Mouse (Mus musculus) liver, embryonic 13.5 days (tissue): ENCODE data around the gene Nif3l1. TPM values are rescaled to one million over a fixed set of nuclear protein-coding genes. Genes with fewer than 3 reads are reported as not detected.

Experiments used
- ATAC-seq: fragments of 200-750 bp; cut with Nextera tagmentation; 2 replicates; pipeline ENCODE4 v1.8.0; 2017; ENCODE audit warnings: low read depth, mild to moderate bottlenecking, moderate number of reproducible peaks, moderate library complexity
- DNase-seq: peaks from one replicate; pipeline ENCODE4 v3.0.0; 2022
- H3K27ac ChIP-seq: fragments of 300-500 bp; sonication (generic); 2 replicates; pipeline ENCODE4 v1.5.1; 2015; ENCODE audit warnings: moderate library complexity, mild to moderate bottlenecking, inconsistent platforms
- H3K27me3 ChIP-seq: fragments of 300-500 bp; sonication (generic); 2 replicates; pipeline ENCODE4 v1.6.1; 2015; ENCODE audit warnings: mild to moderate bottlenecking, inconsistent platforms
- H3K36me3 ChIP-seq: fragments of 300-500 bp; sonication (generic); 2 replicates; pipeline ENCODE4 v1.6.1; 2015; ENCODE audit warnings: mild to moderate bottlenecking, inconsistent platforms
- H3K4me1 ChIP-seq: fragments of 300-500 bp; sonication (generic); replicated peaks from 2 replicates; pipeline ENCODE4 v1.6.1; 2015; ENCODE audit warnings: inconsistent platforms
- H3K4me2 ChIP-seq: fragments of 300-500 bp; sonication (generic); 2 replicates; pipeline ENCODE4 v1.6.1; 2015; ENCODE audit warnings: inconsistent platforms, mild to moderate bottlenecking, moderate library complexity
- H3K4me3 ChIP-seq: fragments of 300-500 bp; sonication (generic); replicated peaks from 2 replicates; pipeline ENCODE4 v1.5.1; 2015; ENCODE audit warnings: mild to moderate bottlenecking, inconsistent platforms
- H3K9ac ChIP-seq: fragments of 300-500 bp; sonication (generic); 2 replicates; pipeline ENCODE4 v1.6.1; 2015; ENCODE audit warnings: mild to moderate bottlenecking, inconsistent platforms
- H3K9me3 ChIP-seq: fragments of 300-500 bp; sonication (generic); replicated peaks from 2 replicates; pipeline ENCODE4 v1.6.1; 2016; ENCODE audit warnings: inconsistent platforms
- WGBS: fragments of 180-500 bp; shearing (Covaris S2); methylation state at CpG from one replicate; pipeline ENCODE4 v1.1.7; 2015; ENCODE audit not compliant: insufficient replicate concordance; 5-methylcytosine and 5-hydroxymethylcytosine counted together
- polyA plus RNA-seq: library from polyadenylated mRNA; unstranded; fragments of >200 nt; fragmentation: Nextera tagmentation; extraction: Ambion mirVana; gene quantifications from 2 replicates; pipeline ENCODE4 v1.2.1, GENCODE M21; 2015

Nif3l1 gene
- polyA plus RNA-seq, 1 experiment from 2014 or later, result 21.3 TPM

DNA sequence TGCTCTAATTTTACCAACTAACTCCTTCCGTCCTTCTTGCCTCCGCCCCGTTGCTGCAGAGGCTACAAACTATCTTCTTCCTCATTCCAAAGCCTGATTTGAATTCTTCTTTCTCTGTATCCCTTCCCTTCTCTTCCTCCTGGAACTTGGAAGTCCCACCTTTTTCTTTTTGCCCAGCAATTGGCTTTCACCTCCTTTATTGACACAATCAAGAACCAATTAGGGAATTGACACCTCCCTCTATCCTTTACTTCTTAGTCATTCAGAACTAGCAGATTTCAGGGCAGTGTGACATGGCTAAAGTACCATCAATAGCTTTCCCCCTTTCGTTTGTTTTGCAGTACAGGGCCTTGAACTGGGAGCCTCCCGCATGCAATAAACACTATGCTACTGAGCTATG lies 13.2 kb downstream of the Nif3l1 start:
- ATAC-seq (no peak), DNase-seq (no peak)
- peaks cover 88% of the 10 kb centered on the region for H3K36me3 ChIP-seq
- no peaks in the 10 kb centered on the region for H3K27me3 ChIP-seq
- H3K9ac ChIP-seq, result no peak overlapping the region
- H3K9me3 ChIP-seq, result no peaks in the 10 kb centered on the region
- H3K27ac ChIP-seq, result no peak overlapping the region
- no peaks in the 10 kb centered on the region for H3K4me1 ChIP-seq
- no peak overlapping the region for H3K4me2 ChIP-seq
- no peak overlapping the region for H3K4me3 ChIP-seq
- 82% methylated on average over 5 of the region's 5 CpGs for WGBS

DNA sequence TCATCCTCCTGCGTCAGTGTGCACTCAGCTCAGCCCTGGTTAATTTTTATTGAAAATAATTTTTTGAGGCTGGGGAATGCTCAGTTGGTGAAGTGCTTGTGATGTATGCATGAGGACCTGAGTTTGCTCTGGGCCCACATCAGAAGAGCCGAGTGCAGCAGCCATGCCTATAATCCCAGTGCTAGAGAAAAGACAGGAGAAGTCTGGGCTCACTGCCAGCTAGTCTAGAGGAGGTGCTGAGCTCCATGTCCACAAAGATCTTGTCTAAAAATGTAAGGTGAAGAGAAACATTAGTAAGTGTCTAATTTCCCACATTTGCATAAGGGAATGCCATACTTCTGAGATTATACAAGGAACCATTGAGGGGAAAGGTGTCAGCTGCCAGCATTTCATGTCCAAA lies 13.9 kb downstream of the Nif3l1 start:
- ATAC-seq (no peak), DNase-seq (no peak)
- Histone ChIP-seq H3K4me2 (no peak overlapping the region), H3K4me3 (no peak overlapping the region), H3K9ac (no peak overlapping the region), H3K4me1 (no peaks in the 10 kb centered on the region), H3K27ac (no peak overlapping the region), H3K36me3 (peaks cover 88% of the 10 kb centered on the region), H3K9me3 (no peaks in the 10 kb centered on the region), H3K27me3 (no peaks in the 10 kb centered on the region)
- WGBS, result 82% methylated on average over 2 of the region's 2 CpGs

DNA sequence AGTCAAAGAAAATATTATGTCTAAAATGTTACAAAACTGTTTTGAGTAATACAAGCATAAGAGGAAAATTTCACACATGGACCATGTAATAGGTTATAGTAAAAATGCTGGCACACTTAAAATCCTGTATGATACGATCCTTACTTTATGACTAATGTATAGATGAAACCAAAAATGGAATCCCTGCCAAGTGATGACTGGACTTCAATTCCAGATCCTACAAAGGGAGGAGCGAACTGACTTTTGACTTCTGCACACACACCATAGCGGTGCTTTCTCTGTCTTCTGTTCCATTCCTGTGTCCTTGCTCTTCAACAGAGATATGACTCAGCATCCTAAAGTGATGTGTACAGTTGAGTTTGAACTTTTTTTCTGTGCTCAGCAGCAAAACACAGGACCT lies 15.6 kb downstream of the Nif3l1 start:
- no peaks in the 10 kb centered on the region for H3K27me3 ChIP-seq
- H3K4me2 ChIP-seq, result no peak overlapping the region
- no peaks in the 10 kb centered on the region for H3K4me1 ChIP-seq
- no peak overlapping the region for H3K9ac ChIP-seq
- H3K27ac ChIP-seq, result no peak overlapping the region; the same call in 1 of the 2 replicates
- no peaks in the 10 kb centered on the region for H3K9me3 ChIP-seq
- no peak overlapping the region for H3K4me3 ChIP-seq
- H3K36me3 ChIP-seq, result peaks cover 93% of the 10 kb centered on the region
- no peak for ATAC-seq
- DNase-seq, result no peak
- 91% methylated on average over 3 of the region's 3 CpGs for WGBS

DNA sequence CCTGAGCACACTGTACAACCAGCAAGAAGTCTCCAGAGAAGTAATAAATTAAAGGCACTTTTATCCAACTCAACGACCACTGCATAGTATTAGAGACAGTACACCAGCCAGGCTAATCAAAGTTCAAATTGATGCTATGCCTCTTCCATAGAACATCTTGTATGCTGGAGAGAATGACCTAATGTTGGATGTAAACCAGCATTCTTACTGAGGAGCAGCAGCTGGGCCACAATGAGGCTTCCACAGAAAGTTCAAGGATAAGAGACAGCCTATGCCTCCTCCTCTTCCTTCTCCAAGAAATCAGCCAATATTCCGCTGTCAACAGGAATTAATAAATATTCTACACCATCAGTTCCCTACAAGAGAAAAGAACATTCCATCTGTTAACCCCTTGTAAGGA lies 19.0 kb downstream of the Nif3l1 start:
- Histone ChIP-seq H3K27me3 (no peaks in the 10 kb centered on the region), H3K4me3 (no peak overlapping the region), H3K4me1 (no peaks in the 10 kb centered on the region), H3K9me3 (no peaks in the 10 kb centered on the region), H3K4me2 (no peak overlapping the region), H3K36me3 (peaks cover 94% of the 10 kb centered on the region), H3K9ac (no peak overlapping the region), H3K27ac (no peak overlapping the region)
- ATAC-seq (no peak), DNase-seq (no peak)
- WGBS, result 88% methylated on average over 2 of the region's 2 CpGs

DNA sequence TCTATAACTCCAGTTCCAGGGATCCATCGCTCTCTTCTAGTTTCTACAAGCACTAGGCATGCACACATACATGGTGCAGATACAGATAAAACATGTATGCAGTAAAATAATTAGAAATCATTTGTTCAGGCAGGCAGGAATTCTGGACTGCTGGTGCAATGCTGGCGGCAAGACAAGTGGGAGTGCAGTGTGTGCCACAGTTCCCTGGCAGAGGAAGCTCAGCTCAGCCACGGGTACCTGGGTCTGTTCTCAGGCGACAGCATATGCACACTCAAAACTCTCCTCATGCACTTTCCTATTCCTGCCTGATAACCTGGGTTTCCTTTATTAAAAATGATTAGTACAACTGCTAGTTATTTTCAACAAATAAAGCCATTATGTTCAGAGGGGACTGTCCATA lies 20.1 kb downstream of the Nif3l1 start:
- ATAC-seq, result no peak
- peaks cover 97% of the 10 kb centered on the region for H3K36me3 ChIP-seq
- WGBS, result 88% methylated on average over 4 of the region's 4 CpGs

DNA sequence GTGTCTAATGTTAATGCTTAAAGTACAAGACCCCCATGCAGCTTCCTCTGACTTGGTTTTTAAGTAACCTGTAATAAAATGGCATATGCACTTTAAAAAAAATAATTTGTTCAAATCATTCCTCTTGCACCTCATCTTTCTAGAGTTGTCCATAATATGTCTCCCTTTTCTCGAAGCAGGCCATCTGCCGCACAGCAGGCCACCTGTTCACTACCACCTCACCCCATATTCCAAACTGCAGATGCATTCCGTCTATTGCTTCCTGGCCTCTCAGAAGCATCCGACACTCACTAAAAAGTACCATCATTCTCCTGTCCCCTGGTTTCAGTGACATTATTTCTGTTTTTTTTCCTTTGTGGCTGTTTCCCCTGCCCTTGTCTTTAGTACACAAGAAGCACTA lies 20.6 kb downstream of the Nif3l1 start:
- no peak overlapping the region for H3K4me3 ChIP-seq
- WGBS, result 95% methylated on average over 4 of the region's 4 CpGs
- H3K27ac ChIP-seq, result no peak overlapping the region
- ATAC-seq (no peak), DNase-seq (no peak)
- no peak overlapping the region for H3K9ac ChIP-seq
- no peak overlapping the region for H3K4me2 ChIP-seq
- H3K4me1 ChIP-seq, result no peaks in the 10 kb centered on the region
- no peaks in the 10 kb centered on the region for H3K9me3 ChIP-seq
- peaks cover 97% of the 10 kb centered on the region for H3K36me3 ChIP-seq
- H3K27me3 ChIP-seq, result no peaks in the 10 kb centered on the region

More for the DNA sequence above, 20.1 kb downstream of the Nif3l1 start:
- H3K4me1 ChIP-seq, result no peaks in the 10 kb centered on the region
- H3K9ac ChIP-seq, result no peak overlapping the region
- no peak for DNase-seq
- H3K27ac ChIP-seq, result no peak overlapping the region
- no peak overlapping the region for H3K4me2 ChIP-seq
- no peaks in the 10 kb centered on the region for H3K27me3 ChIP-seq
- no peak overlapping the region for H3K4me3 ChIP-seq
- H3K9me3 ChIP-seq, result no peaks in the 10 kb centered on the region

DNA sequence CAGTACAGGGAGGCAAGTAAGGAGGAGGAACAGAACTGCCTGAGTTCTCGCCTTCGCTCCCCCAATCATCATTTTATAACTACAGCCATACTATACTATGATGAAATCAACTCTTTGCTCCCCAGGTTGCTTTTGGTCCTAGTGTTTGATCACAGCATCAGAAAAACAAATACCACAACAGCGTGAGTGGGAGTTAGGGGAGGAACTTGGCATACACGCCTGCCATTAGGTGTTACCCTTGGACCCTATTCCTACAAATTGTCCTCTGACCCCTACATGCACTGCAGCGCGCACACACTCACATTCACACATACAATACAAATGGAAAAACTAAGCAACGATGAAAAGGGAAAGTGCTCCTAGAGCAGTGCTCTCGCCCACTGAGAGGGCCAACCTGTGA lies 30.7 kb downstream of the Nif3l1 start:
- 87% methylated on average over 8 of the region's 8 CpGs for WGBS
- no peak overlapping the region for H3K27ac ChIP-seq
- no peaks in the 10 kb centered on the region for H3K4me1 ChIP-seq
- no peak overlapping the region for H3K9ac ChIP-seq
- H3K4me2 ChIP-seq, result no peak overlapping the region
- DNase-seq (no peak), ATAC-seq (no peak)
- H3K36me3 ChIP-seq, result peaks cover 90% of the 10 kb centered on the region
- H3K9me3 ChIP-seq, result no peaks in the 10 kb centered on the region
- no peaks in the 10 kb centered on the region for H3K27me3 ChIP-seq
- H3K4me3 ChIP-seq, result no peak overlapping the region

DNA sequence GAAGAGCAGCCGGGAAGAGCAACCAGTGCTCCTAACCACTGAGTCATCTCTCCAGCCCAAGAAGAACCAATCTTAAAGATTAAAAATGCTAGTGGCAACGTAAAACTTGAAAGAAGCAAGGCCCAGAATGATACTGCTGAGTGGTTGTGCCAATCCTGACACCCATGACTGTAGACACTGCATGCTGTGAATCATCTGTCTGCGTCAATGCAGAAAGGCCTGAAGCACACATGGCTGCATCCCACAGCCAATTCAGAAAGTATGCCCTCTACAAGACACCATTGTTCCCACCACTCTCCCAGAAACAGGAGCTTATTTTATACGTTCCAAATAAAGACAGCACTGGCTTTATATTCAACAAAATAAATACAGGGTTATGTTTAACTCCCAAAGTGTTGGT lies 37.7 kb downstream of the Nif3l1 start:
- Histone ChIP-seq H3K9ac (no peak overlapping the region), H3K4me3 (no peak overlapping the region), H3K36me3 (peaks cover 88% of the 10 kb centered on the region), H3K27ac (no peak overlapping the region), H3K9me3 (no peaks in the 10 kb centered on the region), H3K27me3 (no peaks in the 10 kb centered on the region), H3K4me1 (no peaks in the 10 kb centered on the region), H3K4me2 (no peak overlapping the region)
- DNase-seq (no peak), ATAC-seq (no peak)
- WGBS, result 86% methylated on average over 4 of the region's 4 CpGs

DNA sequence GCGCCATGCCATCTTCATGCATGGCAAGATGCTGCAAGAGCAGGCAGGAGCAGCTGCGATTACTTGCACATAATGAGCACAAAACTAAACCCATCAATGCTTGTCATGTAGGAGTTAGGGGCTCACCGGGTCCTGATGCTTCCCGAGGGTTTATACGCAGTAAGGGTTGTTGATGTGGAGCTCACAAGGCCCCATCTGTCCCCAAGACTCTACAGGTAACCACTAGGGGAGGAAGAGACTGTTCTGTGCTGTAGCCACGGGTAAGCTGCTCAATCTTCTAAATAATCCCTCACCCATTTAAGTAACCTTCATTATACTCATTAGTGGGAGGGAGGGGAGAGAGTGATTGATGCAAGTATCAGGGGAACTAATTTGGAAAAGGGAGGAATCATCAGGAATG lies 50.7 kb downstream of the Nif3l1 start:
- no peak overlapping the region for H3K9ac ChIP-seq
- H3K36me3 ChIP-seq, result peaks cover 93% of the 10 kb centered on the region
- H3K27me3 ChIP-seq, result no peaks in the 10 kb centered on the region
- no peaks in the 10 kb centered on the region for H3K4me1 ChIP-seq
- H3K4me2 ChIP-seq, result no peak overlapping the region
- H3K27ac ChIP-seq, result no peak overlapping the region
- 89% methylated on average over 6 of the region's 6 CpGs for WGBS
- DNase-seq (no peak), ATAC-seq (no peak)
- H3K9me3 ChIP-seq, result no peaks in the 10 kb centered on the region
- H3K4me3 ChIP-seq, result no peak overlapping the region

DNA sequence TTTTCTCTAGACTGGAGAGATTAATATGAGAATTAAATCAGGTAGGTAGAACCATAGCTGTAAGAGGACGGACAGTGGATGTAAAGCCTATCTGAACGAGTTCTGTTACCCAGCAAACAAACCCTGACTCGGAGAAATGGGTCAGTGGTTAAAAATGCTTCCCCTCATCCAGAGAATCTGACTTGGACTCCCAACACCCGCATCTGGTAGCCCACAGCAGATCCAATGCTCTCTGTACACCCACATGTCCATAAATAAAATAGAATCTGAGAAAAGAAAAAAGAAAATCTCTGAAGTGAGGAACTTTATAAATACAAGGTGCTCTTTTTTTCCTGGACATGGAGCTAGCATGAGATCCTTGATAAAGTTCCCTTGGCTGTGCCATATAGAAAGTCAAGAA lies 52.7 kb downstream of the Nif3l1 start:
- Histone ChIP-seq H3K27ac (no peak overlapping the region), H3K9ac (no peak overlapping the region), H3K9me3 (no peaks in the 10 kb centered on the region), H3K36me3 (peaks cover 78% of the 10 kb centered on the region), H3K27me3 (no peaks in the 10 kb centered on the region), H3K4me1 (peaks cover 9% of the 10 kb centered on the region), H3K4me2 (no peak overlapping the region), H3K4me3 (no peak overlapping the region)
- ATAC-seq (no peak), DNase-seq (no peak)
- WGBS, result 89% methylated on average over 4 of the region's 4 CpGs

DNA sequence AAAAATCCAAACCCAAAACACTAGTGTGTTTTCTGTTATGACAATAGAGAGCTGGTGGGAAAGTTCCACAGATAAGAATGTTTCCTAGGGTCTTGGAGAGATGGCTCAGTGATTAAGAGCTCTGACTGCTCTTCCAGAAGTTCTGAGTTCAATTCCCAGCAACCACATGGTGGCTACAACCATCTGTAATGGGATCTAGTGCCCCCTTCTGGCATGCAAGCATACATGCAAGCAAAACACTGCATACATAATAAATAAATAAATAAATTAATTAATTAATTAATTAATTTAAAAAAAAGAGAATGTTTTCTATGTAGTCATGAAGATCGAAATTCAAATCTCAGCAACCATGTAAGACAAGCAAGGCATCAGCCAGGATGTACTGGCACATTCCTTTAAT lies 53.8 kb downstream of the Nif3l1 start:
- Histone ChIP-seq H3K4me2 (no peak overlapping the region), H3K4me1 (peaks cover 19% of the 10 kb centered on the region), H3K4me3 (no peak overlapping the region), H3K27me3 (no peaks in the 10 kb centered on the region), H3K27ac (no peak overlapping the region), H3K9ac (no peak overlapping the region), H3K36me3 (peaks cover 68% of the 10 kb centered on the region), H3K9me3 (no peaks in the 10 kb centered on the region)
- WGBS, result 88% methylated on average over 1 of the region's 1 CpGs
- no peak for ATAC-seq
- no peak for DNase-seq

DNA sequence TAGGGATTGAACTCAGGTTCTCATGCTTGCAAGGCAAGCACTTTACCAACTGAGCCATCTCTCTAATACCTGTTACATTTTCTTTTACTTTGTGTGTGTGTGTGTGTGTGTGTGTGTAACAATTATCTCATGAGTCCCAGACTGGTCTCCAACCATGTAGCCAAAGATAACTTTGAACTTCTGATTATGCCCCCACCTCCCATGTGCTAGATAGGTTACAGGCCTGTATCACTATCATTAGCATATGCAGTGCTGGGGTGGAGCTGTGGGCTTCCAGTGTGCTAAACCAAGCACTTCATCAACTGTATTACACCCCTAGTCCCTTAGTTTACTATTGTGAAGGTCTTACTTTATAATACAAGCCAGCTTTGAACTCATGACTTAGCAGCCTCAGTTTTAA lies 58.2 kb downstream of the Nif3l1 start:
- Histone ChIP-seq H3K27ac (peak overlapping the region; percentile 88), H3K36me3 (peaks cover 47% of the 10 kb centered on the region), H3K27me3 (no peaks in the 10 kb centered on the region), H3K9ac (peak overlapping the region; percentile 95), H3K4me3 (peak overlapping the region; percentile 89), H3K9me3 (peaks cover 15% of the 10 kb centered on the region), H3K4me1 (peaks cover 29% of the 10 kb centered on the region), H3K4me2 (peak overlapping the region; percentile 80)
- ATAC-seq, result peak; percentile 82
- peak; percentile 67 for DNase-seq
